Mouse (Mus musculus): Measurements from ENCODE around the gene Slit1.

The Slit1 gene

GRCm38 (mm10) chr19:41655970-41656369 is 87.5 kb downstream of the Slit1 start:
- peak; percentile 72 for DNase-seq (ENCODE audit: low spot score)

GRCm38 (mm10) chr19:41655089-41655783 is 88.2 kb downstream of the Slit1 start:
- DNase-seq (ENCODE audit: low spot score), result no peak

GRCm38 (mm10) chr19:41651967-41652366 is 91.5 kb downstream of the Slit1 start:
- no peak for DNase-seq (ENCODE audit: low spot score)

GRCm38 (mm10) chr19:41649394-41649793 is 94.1 kb downstream of the Slit1 start:
- DNase-seq (ENCODE audit: low spot score), result no peak

GRCm38 (mm10) chr19:41646947-41647631 is 96.4 kb downstream of the Slit1 start:
- peak; percentile 67 for DNase-seq (ENCODE audit: low spot score)

- no peak for DNase-seq (ENCODE audit: low spot score)
Observed at GRCm38 (mm10) chr19:41643010-41643409, 100.5 kb downstream of the Slit1 start.

- no peak for DNase-seq (ENCODE audit: low spot score)
Observed at GRCm38 (mm10) chr19:41634999-41635398, 108.5 kb downstream of the Slit1 start.

- DNase-seq (ENCODE audit: low spot score), result no peak
Observed at GRCm38 (mm10) chr19:41634099-41634498, 109.4 kb downstream of the Slit1 start.

- peak; percentile 69 for DNase-seq (ENCODE audit: low spot score)
Observed at GRCm38 (mm10) chr19:41629532-41629931, 113.9 kb downstream of the Slit1 start.

- DNase-seq (ENCODE audit: low spot score), result no peak
Observed at GRCm38 (mm10) chr19:41628970-41629369, 114.5 kb downstream of the Slit1 start.

- DNase-seq (ENCODE audit: low spot score), result no peak
Observed at GRCm38 (mm10) chr19:41620366-41621092, 122.9 kb downstream of the Slit1 start.

- no peak for DNase-seq (ENCODE audit: low spot score)
Observed at GRCm38 (mm10) chr19:41618771-41619385, 124.6 kb downstream of the Slit1 start.

- peak; percentile 53 for DNase-seq (ENCODE audit: low spot score)
Observed at GRCm38 (mm10) chr19:41618153-41618657, 125.3 kb downstream of the Slit1 start.

GRCm38 (mm10) chr19:41617102-41617501 is 126.4 kb downstream of the Slit1 start:
- DNase-seq (ENCODE audit: low spot score), result no peak

GRCm38 (mm10) chr19:41616274-41616673 is 127.2 kb downstream of the Slit1 start:
- DNase-seq (ENCODE audit: low spot score), result no peak

GRCm38 (mm10) chr19:41615606-41616224 is 127.8 kb downstream of the Slit1 start:
- DNase-seq (ENCODE audit: low spot score), result no peak

- peak; percentile 73 for DNase-seq (ENCODE audit: low spot score)
Observed at GRCm38 (mm10) chr19:41613325-41614087, 130.0 kb downstream of the Slit1 start.

GRCm38 (mm10) chr19:41611683-41612082 is 131.8 kb downstream of the Slit1 start:
- DNase-seq (ENCODE audit: low spot score), result no peak

GRCm38 (mm10) chr19:41606208-41606987 is 137.1 kb downstream of the Slit1 start:
- no peak for DNase-seq (ENCODE audit: low spot score)

GRCm38 (mm10) chr19:41600647-41601046 is 142.8 kb downstream of the Slit1 start:
- no peak for DNase-seq (ENCODE audit: low spot score)

Measured in MN1 (cell line).